Mouse (Mus musculus): ENCODE data around the gene Pcdh7.
"Not testable (repeated sequence)": the region's sequence is repeated elsewhere in the genome, so short reads cannot be mapped to it uniquely, and the experiment has no call there.

GRCm38 (mm10) chr5:58174335-58174734 is 456.6 kb downstream of the Pcdh7 start:
- TF ChIP-seq CTCF, EP300 (IDR thresholded peaks at IDR 0.05; ENCODE audit: low read depth): not testable (repeated sequence)

All from heart, postnatal 0 days (tissue).